Mouse (Mus musculus) embryonic facial prominence, embryonic 14.5 days (tissue): ENCODE measurements at regions not wholly inside any gene's neighbourhood (a gene's known extent, or its start where the extent isn't known, plus 50 kb on each side); places are given as distances from the start of the nearest gene placed in this dataset.

ENCODE experiments used
- ATAC-seq: fragments of 200-750 bp; cut with Nextera tagmentation; 2 replicates; pipeline ENCODE4 v1.8.0; 2017; ENCODE audit warnings: low read depth, moderate number of reproducible peaks, moderate TSS enrichment
- DNase-seq: peaks from one replicate; pipeline ENCODE4 v3.0.0-alpha.2; 2015; ENCODE audit warnings: low spot score
- H3K27ac ChIP-seq: fragments of 300-500 bp; sonication (generic); replicated peaks from 2 replicates; pipeline ENCODE4 v1.5.1; 2014; ENCODE audit warnings: low read depth, mild to moderate bottlenecking, low read length, moderate library complexity
- H3K27me3 ChIP-seq: fragments of 300-500 bp; sonication (generic); replicated peaks from 2 replicates; pipeline ENCODE4 v1.6.1; 2014; ENCODE audit warnings: low read length; ENCODE audit not compliant: control insufficient read depth, insufficient read depth
- H3K36me3 ChIP-seq: fragments of 300-500 bp; sonication (generic); 2 replicates; pipeline ENCODE4 v1.6.1; 2014; ENCODE audit warnings: low read length, mixed read lengths; ENCODE audit not compliant: control insufficient read depth, insufficient read depth
- H3K4me1 ChIP-seq: fragments of 300-500 bp; sonication (generic); 2 replicates; pipeline ENCODE4 v1.6.1; 2014; ENCODE audit warnings: antibody characterized with exemption, low read length; ENCODE audit not compliant: control insufficient read depth, insufficient read depth
- H3K4me2 ChIP-seq: fragments of 300-500 bp; sonication (generic); 2 replicates; pipeline ENCODE4 v1.6.1; 2014; ENCODE audit warnings: low read depth, mild to moderate bottlenecking, low read length, moderate library complexity, mixed read lengths
- H3K4me3 ChIP-seq: fragments of 300-500 bp; sonication (generic); 2 replicates; pipeline ENCODE4 v1.5.1; 2014; ENCODE audit warnings: low read depth, mild to moderate bottlenecking, low read length
- H3K9ac ChIP-seq: fragments of 300-500 bp; sonication (generic); 2 replicates; pipeline ENCODE4 v1.6.1; 2014; ENCODE audit warnings: low read depth, mild to moderate bottlenecking, low read length, moderate library complexity, mixed read lengths
- H3K9me3 ChIP-seq: fragments of 300-500 bp; sonication (generic); 2 replicates; pipeline ENCODE4 v1.6.1; 2016; ENCODE audit warnings: low read length; ENCODE audit not compliant: control insufficient read depth
- WGBS: fragments of 180-500 bp; shearing (Covaris S2); extraction: QIAGEN DNeasy Blood & Tissue Kit; methylation state at CpG from one replicate; pipeline ENCODE4 v1.1.7; 2014; 5-methylcytosine and 5-hydroxymethylcytosine counted together

- ATAC-seq, result no peak
- no peak overlapping the region for H3K9ac ChIP-seq
- H3K9me3 ChIP-seq, result no peaks in the 10 kb centered on the region
- no peak for DNase-seq
- H3K4me3 ChIP-seq, result no peak overlapping the region
- H3K4me2 ChIP-seq, result no peak overlapping the region
- H3K27ac ChIP-seq, result no peak overlapping the region
- H3K27me3 ChIP-seq, result no peaks in the 10 kb centered on the region
- no peaks in the 10 kb centered on the region for H3K4me1 ChIP-seq
- no peaks in the 10 kb centered on the region for H3K36me3 ChIP-seq
These were observed 79.1 kb upstream of the Ferd3l start for GRCm38 (mm10) chr12:33849088-33849487.

- Histone ChIP-seq H3K4me1 (no peaks in the 10 kb centered on the region), H3K36me3 (no peaks in the 10 kb centered on the region), H3K9ac (no peak overlapping the region), H3K4me3 (no peak overlapping the region), H3K27ac (no peak overlapping the region), H3K9me3 (no peaks in the 10 kb centered on the region), H3K4me2 (no peak overlapping the region), H3K27me3 (no peaks in the 10 kb centered on the region)
- WGBS, result 70% methylated on average over 1 of the region's 1 CpGs
- DNase-seq (peak; percentile 32), ATAC-seq (no peak)
These were observed 76.5 kb upstream of the Ferd3l start for GRCm38 (mm10) chr12:33851736-33852135.
